Mouse (Mus musculus) limb, embryonic 14.5 days (tissue): ENCODE results near the gene Nanos3. TPM values are rescaled to one million over a fixed set of nuclear protein-coding genes. Genes with fewer than 3 reads are reported as not detected.

Experiments
- ATAC-seq: fragments of 200-750 bp; cut with Nextera tagmentation; 2 replicates; pipeline ENCODE4 v1.8.0; 2017; ENCODE audit warnings: low read depth, moderate number of reproducible peaks, moderate TSS enrichment; ENCODE audit not compliant: low FRiP score
- DNase-seq: peaks from one replicate; pipeline ENCODE4 v3.0.0-alpha.2; 2015; ENCODE audit warnings: low spot score
- H3K27ac ChIP-seq: fragments of 300-500 bp; sonication (generic); replicated peaks from 2 replicates; pipeline ENCODE4 v1.5.1; 2014; ENCODE audit warnings: low read depth, mild to moderate bottlenecking, low read length, moderate library complexity, mixed read lengths
- H3K27me3 ChIP-seq: fragments of 300-500 bp; sonication (generic); 2 replicates; pipeline ENCODE4 v1.6.1; 2014; ENCODE audit warnings: low read length, mixed read lengths; ENCODE audit not compliant: control insufficient read depth, insufficient read depth
- H3K36me3 ChIP-seq: fragments of 300-500 bp; sonication (generic); 2 replicates; pipeline ENCODE4 v1.6.1; 2014; ENCODE audit warnings: mild to moderate bottlenecking, low read length, moderate library complexity, mixed read lengths; ENCODE audit not compliant: control insufficient read depth, insufficient read depth
- H3K4me1 ChIP-seq: fragments of 300-500 bp; sonication (generic); 2 replicates; pipeline ENCODE4 v1.6.1; 2014; ENCODE audit warnings: antibody characterized with exemption, low read length, mixed read lengths; ENCODE audit not compliant: control insufficient read depth, insufficient read depth
- H3K4me2 ChIP-seq: fragments of 300-500 bp; sonication (generic); replicated peaks from 2 replicates; pipeline ENCODE4 v1.6.1; 2014; ENCODE audit warnings: low read depth, mild to moderate bottlenecking, low read length, moderate library complexity; ENCODE audit not compliant: severe bottlenecking
- H3K4me3 ChIP-seq: fragments of 300-500 bp; sonication (generic); replicated peaks from 2 replicates; pipeline ENCODE4 v1.5.1; 2014; ENCODE audit warnings: low read length
- H3K9ac ChIP-seq: fragments of 300-500 bp; sonication (generic); 2 replicates; pipeline ENCODE4 v1.6.1; 2014; ENCODE audit warnings: mild to moderate bottlenecking, low read depth, low read length, moderate library complexity; ENCODE audit not compliant: severe bottlenecking
- H3K9me3 ChIP-seq: fragments of 300-500 bp; sonication (generic); 2 replicates; pipeline ENCODE4 v1.6.1; 2016; ENCODE audit warnings: low read length; ENCODE audit not compliant: control insufficient read depth
- POLR2A ChIP-seq: fragments of 200-500 bp; IDR thresholded peaks from 2 replicates; pipeline ENCODE4 v1.8.0; 2012; ENCODE audit warnings: inconsistent platforms, mild to moderate bottlenecking, moderate library complexity, borderline replicate concordance; ENCODE audit not compliant: insufficient read depth, insufficient read length; ENCODE audit errors: extremely low read depth
- WGBS: fragments of 180-500 bp; shearing (Covaris S2); extraction: QIAGEN DNeasy Blood & Tissue Kit; methylation state at CpG from one replicate; pipeline ENCODE4 v1.1.7; 2014; 5-methylcytosine and 5-hydroxymethylcytosine counted together
- polyA plus RNA-seq, 2 experiments: library from polyadenylated mRNA; depleted of rRNA in 1 of 2; stranded (reverse) in 1 of 2; unstranded in 1 of 2; fragments of >200 nt; fragmentation: Nextera tagmentation in 1 of 2; extraction: Ambion mirVana in 1 of 2; gene quantifications; 2 replicates each; pipeline versions ENCODE4 v1.2.1 to v1.2.3; 2012 to 2014

Nanos3 gene
- polyA plus RNA-seq (2012; rRNA removed) (3.0 and 4.8 TPM in 2 replicates), polyA plus RNA-seq (2014; fragmentation: Nextera tagmentation; extraction: Ambion mirVana) (5.4 and 5.8 TPM in 2 replicates)

GRCm38 (mm10) chr8:84185117-84185516, at the start of gene Nanos3:
Nanos3 (minus strand) TSS chr8:84185217.
- Histone ChIP-seq H3K27me3 (no peaks in the 10 kb centered on the region), H3K4me3 (peak within 1 kb of the TSS; percentile 81), H3K9me3 (no peaks in the 10 kb centered on the region), H3K36me3 (no peaks in the 10 kb centered on the region), H3K27ac (peak within 1 kb of the TSS; percentile 96), H3K4me2 (peak within 1 kb of the TSS; percentile 85), H3K4me1 (peaks cover 33% of the 10 kb centered on the region), H3K9ac (peak within 1 kb of the TSS; percentile 99)
- WGBS: 93% methylated on average over 7 of the region's 7 CpGs
- DNase-seq (no peak), ATAC-seq (no peak)
- TF ChIP-seq POLR2A: no peak

- Histone ChIP-seq H3K4me3 (no peak overlapping the region), H3K27ac (no peak overlapping the region), H3K9me3 (no peaks in the 10 kb centered on the region), H3K36me3 (peaks cover 63% of the 10 kb centered on the region), H3K4me1 (peaks cover 8% of the 10 kb centered on the region), H3K27me3 (no peaks in the 10 kb centered on the region), H3K9ac (no peak overlapping the region), H3K4me2 (no peak overlapping the region)
- no peak for TF ChIP-seq POLR2A
- DNase-seq (no peak), ATAC-seq (no peak)
- WGBS: 81% methylated on average over 2 of the region's 2 CpGs
Measured at GRCm38 (mm10) chr8:84233055-84233454, 48.0 kb upstream of the Nanos3 start.

- DNase-seq (no peak), ATAC-seq (no peak)
- Histone ChIP-seq H3K9ac (no peak overlapping the region), H3K4me2 (no peak overlapping the region), H3K27me3 (no peaks in the 10 kb centered on the region), H3K9me3 (no peaks in the 10 kb centered on the region), H3K4me1 (peaks cover 5% of the 10 kb centered on the region), H3K36me3 (peaks cover 86% of the 10 kb centered on the region), H3K4me3 (no peak overlapping the region), H3K27ac (no peak overlapping the region)
- 76% methylated on average over 17 of the region's 17 CpGs for WGBS
- TF ChIP-seq POLR2A: no peak
Measured at GRCm38 (mm10) chr8:84230735-84231134, 45.7 kb upstream of the Nanos3 start.

GRCm38 (mm10) chr8:84223322-84224029, 38.5 kb upstream of the Nanos3 start:
- ATAC-seq (no peak; the same call in 1 of the 2 replicates), DNase-seq (no peak)
- no peaks in the 10 kb centered on the region for H3K4me1 ChIP-seq
- no peak overlapping the region for H3K4me3 ChIP-seq
- 88% methylated on average over 21 of the region's 21 CpGs for WGBS
- no peaks in the 10 kb centered on the region for H3K9me3 ChIP-seq
- H3K4me2 ChIP-seq: no peak overlapping the region
- TF ChIP-seq POLR2A: no peak
- no peaks in the 10 kb centered on the region for H3K27me3 ChIP-seq
- peaks cover 96% of the 10 kb centered on the region for H3K36me3 ChIP-seq
- H3K9ac ChIP-seq: no peak overlapping the region
- H3K27ac ChIP-seq: no peak overlapping the region

GRCm38 (mm10) chr8:84222566-84223165, 37.6 kb upstream of the Nanos3 start:
- Histone ChIP-seq H3K9ac (no peak overlapping the region), H3K9me3 (no peaks in the 10 kb centered on the region), H3K4me2 (no peak overlapping the region), H3K4me3 (no peak overlapping the region), H3K4me1 (no peaks in the 10 kb centered on the region), H3K27me3 (no peaks in the 10 kb centered on the region), H3K36me3 (peaks cover 96% of the 10 kb centered on the region), H3K27ac (no peak overlapping the region)
- DNase-seq: no peak
- no peak for ATAC-seq
- TF ChIP-seq POLR2A: no peak
- 95% methylated on average over 9 of the region's 9 CpGs for WGBS
